13 mouse cellular contexts compared by ENCODE assay signal in the genomic region with DNA sequence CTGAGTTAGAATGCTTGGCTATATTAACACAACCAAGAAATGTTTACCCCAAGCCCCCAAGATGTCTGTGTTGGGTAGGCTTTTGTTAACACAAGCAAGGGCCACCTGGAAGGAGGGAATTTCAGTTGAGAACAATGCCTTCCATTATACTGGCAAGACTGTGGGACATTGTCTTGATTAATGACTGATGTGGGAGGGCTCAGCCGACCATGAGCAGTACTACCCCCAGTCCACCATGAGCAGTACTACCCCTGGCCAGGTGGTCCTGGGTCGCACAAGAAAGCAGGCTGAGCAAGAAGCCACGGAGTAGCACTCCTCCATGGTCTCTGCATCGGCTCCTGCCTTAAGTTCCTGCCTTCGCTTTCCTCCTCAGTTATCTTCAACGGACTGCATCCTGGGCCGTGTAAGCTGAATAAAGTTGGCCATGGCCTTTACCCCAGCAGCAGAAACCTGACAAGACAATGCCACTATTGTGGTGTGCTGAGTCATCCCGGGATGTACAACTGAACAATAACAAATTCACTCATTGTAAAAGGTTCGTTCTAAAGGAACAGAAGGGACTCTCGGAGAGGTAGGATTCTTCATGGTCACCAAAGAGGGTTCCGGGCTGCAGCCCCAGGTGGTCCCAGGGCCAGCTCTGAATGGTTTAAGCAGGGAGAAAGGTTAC. TPM values are rescaled to one million over a fixed set of nuclear protein-coding genes. Genes with fewer than 3 reads are reported as not detected.
DNase-seq lines count a peak whose midpoint lies in the region; ATAC-seq and TF ChIP-seq lines count a peak whose summit lies in the region.
"Had no signal": no experiment of that assay in that cellular context is flagged by ENCODE, and none has a peak within 500 bp of the region (broad histone marks: within the 10 kb centered on the region; RNA-seq: fewer than 3 reads in every experiment).

No protein-coding gene starts in this region.

- no peaks in the 10 kb centered on the region for H3K27me3 ChIP-seq in kidney, embryonic 15.5 days
- H3K27me3 ChIP-seq in E14TG2a.4 (ENCODE audit: insufficient read depth, low read length): no peaks in the 10 kb centered on the region
- no peaks in the 10 kb centered on the region for H3K27me3 ChIP-seq in limb, embryonic 11.5 days (ENCODE audit: control insufficient read depth, insufficient read depth, low read length)
- no peaks in the 10 kb centered on the region for H3K27me3 ChIP-seq in heart, embryonic 11.5 days (ENCODE audit: control insufficient read depth, insufficient read depth, low read length)

- no peaks in the 10 kb centered on the region; the same call in 1 of the 2 replicates for H3K9me3 ChIP-seq in kidney, embryonic 15.5 days (replicated peaks)
- peaks cover 15% of the 10 kb centered on the region; the same call in 1 of the 2 replicates for H3K9me3 ChIP-seq in E14TG2a.4 (ENCODE audit: low read length)
- H3K9me3 ChIP-seq in limb, embryonic 11.5 days (ENCODE audit: control insufficient read depth, low read length): no peaks in the 10 kb centered on the region
- H3K9me3 ChIP-seq in heart, embryonic 11.5 days (replicated peaks; ENCODE audit: control insufficient read depth, low read length): no peaks in the 10 kb centered on the region; the same call in 1 of the 2 replicates

- no peak overlapping the region for H3K4me2 ChIP-seq in kidney, embryonic 15.5 days
- H3K4me2 ChIP-seq in limb, embryonic 11.5 days (ENCODE audit: low read depth, severe bottlenecking): no peak overlapping the region
- no peak overlapping the region for H3K4me2 ChIP-seq in heart, embryonic 11.5 days

- intact Hi-C loops in left cerebral cortex, postnatal 14 days (cut with DNase I): no loop called here

- H3K36me3 ChIP-seq in kidney, embryonic 15.5 days: no peaks in the 10 kb centered on the region
- H3K36me3 ChIP-seq in E14TG2a.4 (ENCODE audit: insufficient read depth, low read length): no peaks in the 10 kb centered on the region
- no peaks in the 10 kb centered on the region for H3K36me3 ChIP-seq in limb, embryonic 11.5 days (ENCODE audit: control insufficient read depth, insufficient read depth, low read length)
- H3K36me3 ChIP-seq in heart, embryonic 11.5 days (ENCODE audit: control insufficient read depth, insufficient read depth, low read length): no peaks in the 10 kb centered on the region

- DNase-seq in kidney, postnatal 36 days: no peak
- DNase-seq in brain, adult 2 months (ENCODE audit: low read depth, low spot score): peak; percentile 85
- peak; percentile 32 for DNase-seq in limb, embryonic 11.5 days (ENCODE audit: low spot score)
- no peak for DNase-seq in left cerebral cortex, postnatal 14 days (ENCODE audit: low spot score in 2 of 2)
- no peak for DNase-seq in adrenal gland, adult 2 months
- DNase-seq: adrenal gland, postnatal 25 days; cerebellum, adult 11 months had no signal

- TF ChIP-seq CTCF in E14TG2a.4 (conservative IDR thresholded peaks at IDR 0.05; ENCODE audit: low read length): no peak

- 74% methylated on average over 11 of the region's 11 CpGs for WGBS in kidney, embryonic 15.5 days
- WGBS in limb, embryonic 11.5 days: 82% methylated on average over 11 of the region's 11 CpGs
- 80% methylated on average over 11 of the region's 11 CpGs for WGBS in heart, embryonic 11.5 days (ENCODE audit: insufficient replicate concordance)

- H3K9ac ChIP-seq in kidney, embryonic 15.5 days: no peak overlapping the region
- H3K9ac ChIP-seq in limb, embryonic 11.5 days (ENCODE audit: low read length): no peak overlapping the region
- H3K9ac ChIP-seq in heart, embryonic 11.5 days (ENCODE audit: low read depth, low read length): no peak overlapping the region
- H3K9ac ChIP-seq: liver, embryonic 14.5 days had no signal

- no peak overlapping the region for H3K4me3 ChIP-seq in kidney, embryonic 15.5 days (replicated peaks)
- peak overlapping the region; percentile 35 for H3K4me3 ChIP-seq in E14TG2a.4 (replicated peaks; ENCODE audit: low read length)
- H3K4me3 ChIP-seq in limb, embryonic 11.5 days (ENCODE audit: low read depth, low read length): no peak overlapping the region
- H3K4me3 ChIP-seq in heart, embryonic 11.5 days (ENCODE audit: low read depth, low read length): no peak overlapping the region

- ATAC-seq in kidney, embryonic 15.5 days (replicated peaks; ENCODE audit: low FRiP score): no peak
- ATAC-seq in limb, embryonic 11.5 days (ENCODE audit: insufficient number of reproducible peaks, low FRiP score, low TSS enrichment, low read depth): no peak
- no peak for ATAC-seq in heart, embryonic 11.5 days (replicated peaks; ENCODE audit: insufficient number of reproducible peaks, low FRiP score, low TSS enrichment)
- ATAC-seq: CD4-positive, CD25-positive, alpha-beta regulatory T cell, adult 4 months had no signal

- H3K4me1 ChIP-seq in kidney, embryonic 15.5 days: no peaks in the 10 kb centered on the region
- peaks cover 67% of the 10 kb centered on the region for H3K4me1 ChIP-seq in E14TG2a.4 (replicated peaks; ENCODE audit: low read depth, low read length)
- H3K4me1 ChIP-seq in limb, embryonic 11.5 days (ENCODE audit: control insufficient read depth, insufficient read depth, low read length): peaks cover 2% of the 10 kb centered on the region; the same call in 1 of the 2 replicates
- peaks cover 3% of the 10 kb centered on the region for H3K4me1 ChIP-seq in heart, embryonic 11.5 days (ENCODE audit: control insufficient read depth, insufficient read depth, low read length)

- H3K27ac ChIP-seq in kidney, embryonic 15.5 days: 0 out of 2 replicates have a peak overlapping the region, but pooled peaks have one; percentile 5
- no peak overlapping the region for H3K27ac ChIP-seq in limb, embryonic 11.5 days (replicated peaks; ENCODE audit: low read depth, low read length)
- no peak overlapping the region for H3K27ac ChIP-seq in heart, embryonic 11.5 days (ENCODE audit: low read depth, low read length)
- H3K27ac ChIP-seq: liver, embryonic 14.5 days; macrophage had no signal

RNA-seq across cellular contexts. Expression of gene Rab31, which starts 28.8 kb away (rescaled TPM):
- 32.9 and 33.6 TPM in 2 replicates for polyA plus RNA-seq in kidney, embryonic 15.5 days (2015; fragmentation: Nextera tagmentation; extraction: Ambion mirVana)
- polyA plus RNA-seq in limb, embryonic 11.5 days (2014; fragmentation: Nextera tagmentation; extraction: Ambion mirVana): 53.2 and 56.0 TPM in 2 replicates
- 32.7 and 33.2 TPM in 2 replicates for polyA plus RNA-seq in heart, embryonic 11.5 days (2014; fragmentation: Nextera tagmentation; extraction: Ambion mirVana)
- 10 to 100 TPM; 76.0 to 87.4 TPM for total RNA-seq in left cerebral cortex, postnatal 14 days (2021)
- 10 to 100 TPM; 36.7 to 48.2 TPM for total RNA-seq in adrenal gland, adult 2 months (2021)
- polyA plus RNA-seq in adrenal gland, adult 2 months (2012; rRNA removed): 15.9 and 16.7 TPM in 2 replicates

RNA-seq across cellular contexts. Expression of gene Ppp4r1, which starts 38.6 kb away (rescaled TPM):
- 42.3 and 44.6 TPM in 2 replicates for polyA plus RNA-seq in kidney, embryonic 15.5 days (2015; fragmentation: Nextera tagmentation; extraction: Ambion mirVana)
- 62.4 and 64.0 TPM in 2 replicates for polyA plus RNA-seq in limb, embryonic 11.5 days (2014; fragmentation: Nextera tagmentation; extraction: Ambion mirVana)
- 31.4 and 36.5 TPM in 2 replicates for polyA plus RNA-seq in heart, embryonic 11.5 days (2014; fragmentation: Nextera tagmentation; extraction: Ambion mirVana)
- 10 to 100 TPM; 45.8 to 58.0 TPM for total RNA-seq in left cerebral cortex, postnatal 14 days (2021)
- 10 to 100 TPM; 59.2 to 60.7 TPM for total RNA-seq in adrenal gland, adult 2 months (2021)
- polyA plus RNA-seq in adrenal gland, adult 2 months (2012; rRNA removed): 19.1 and 24.9 TPM in 2 replicates

Comparison
In these comparisons a context has a peak if more than half of its experiments do, and no peak if none do; other contexts are left out.
1. DNase-seq: peak in brain, adult 2 months (single experiment) and limb, embryonic 11.5 days (single experiment); none in kidney, postnatal 36 days (0 of 2), left cerebral cortex, postnatal 14 days (0 of 2) and adrenal gland, adult 2 months (single experiment).